Mouse (Mus musculus): ENCODE measurements at regions not wholly inside any gene's neighbourhood (a gene's known extent, or its start where the extent isn't known, plus 50 kb on each side); places are given as distances from the start of the nearest gene placed in this dataset.

- peak; percentile 11 for DNase-seq
These were observed 173.0 kb upstream of the Mki67 start for GRCm38 (mm10) chr7:135889016-135889726.

DNA sequence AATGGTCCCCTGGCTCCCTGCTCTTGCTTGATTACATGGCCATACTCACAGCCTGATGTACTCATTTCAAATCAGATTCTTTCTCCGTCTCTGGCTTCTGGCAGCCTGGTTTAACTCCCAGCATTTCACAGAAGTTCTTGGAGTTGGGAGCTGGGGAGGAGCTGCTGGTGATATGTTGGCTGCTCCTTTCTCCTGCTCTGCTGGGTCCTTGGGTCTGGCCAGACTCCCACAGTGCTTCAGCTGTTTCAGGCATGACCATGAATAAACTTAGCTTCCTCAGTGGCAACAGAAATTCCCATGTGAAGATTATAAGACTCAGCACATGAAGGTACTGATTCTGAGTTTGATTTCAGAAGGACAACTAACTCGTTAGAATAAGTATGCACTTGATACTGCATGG lies 182.7 kb upstream of the Mki67 start:
- no peak for DNase-seq

- no peak for DNase-seq
These were observed 183.6 kb upstream of the Mki67 start for GRCm38 (mm10) chr7:135899765-135900164.

DNA sequence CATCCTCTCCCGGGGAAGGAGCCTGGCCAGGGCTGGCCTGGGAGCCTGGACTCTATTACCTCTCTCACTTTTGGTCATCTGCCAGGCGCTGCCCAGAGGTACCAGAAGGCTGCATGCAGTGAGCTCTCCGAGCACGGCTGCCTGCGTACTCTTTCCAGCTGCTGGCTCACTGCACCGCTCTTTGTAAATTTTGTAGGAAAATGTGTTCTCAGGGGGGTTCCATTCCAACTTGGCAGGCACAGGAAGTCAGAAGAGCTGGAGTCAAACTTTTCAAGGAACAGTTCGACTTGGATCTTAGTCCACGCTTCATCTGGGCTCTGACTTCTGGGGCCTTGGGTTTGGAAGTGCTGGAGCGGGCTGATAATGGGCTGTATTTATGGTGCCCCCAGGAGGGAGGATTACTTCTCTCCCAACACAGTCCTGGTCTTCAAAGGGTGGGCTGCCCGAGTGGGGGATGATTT lies 184.7 kb upstream of the Mki67 start:
- DNase-seq, result no peak

- no peak for DNase-seq
These were observed 186.2 kb upstream of the Mki67 start for GRCm38 (mm10) chr7:135902106-135903055.

- DNase-seq, result no peak
These were observed 195.2 kb upstream of the Mki67 start for GRCm38 (mm10) chr7:135911376-135911775.

DNA sequence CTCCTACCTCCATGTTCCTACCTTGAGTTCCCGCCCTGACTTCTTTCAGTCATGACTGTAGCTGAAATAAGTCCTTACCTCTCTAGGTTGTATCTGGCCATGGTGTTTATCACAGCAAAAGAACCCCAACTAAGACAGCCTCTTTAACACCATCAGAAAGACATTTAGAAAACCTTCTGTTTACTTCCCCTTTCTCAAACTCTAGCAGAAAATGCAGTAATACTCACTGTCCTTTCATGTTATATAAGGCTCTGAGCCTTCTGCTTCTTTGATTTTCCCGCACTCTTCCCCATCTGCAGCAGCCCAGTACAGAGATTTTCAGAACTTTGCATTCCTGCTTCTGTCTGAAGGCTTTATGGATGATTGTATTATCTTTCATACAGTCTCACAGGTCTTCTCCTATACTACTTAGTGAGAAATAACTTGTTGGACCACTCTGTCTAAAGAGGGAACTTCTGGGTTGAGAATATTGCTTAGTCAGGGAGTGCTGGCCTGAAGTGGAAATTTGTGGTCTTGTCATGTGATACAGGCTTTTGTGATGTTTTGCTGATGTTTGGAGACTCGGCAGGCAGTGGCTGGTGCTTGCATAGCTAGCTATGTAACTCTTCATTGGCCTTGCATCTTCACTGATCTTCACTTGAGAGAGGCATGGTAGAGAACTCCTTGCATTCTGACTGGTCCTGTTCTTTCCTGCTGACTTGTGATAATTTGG lies 197.9 kb upstream of the Mki67 start:
- DNase-seq, result no peak

GRCm38 (mm10) chr7:135923876-135924275 lies 207.7 kb upstream of the Mki67 start:
- no peak for DNase-seq

GRCm38 (mm10) chr7:135924641-135925040 lies 208.5 kb upstream of the Mki67 start:
- no peak for DNase-seq

GRCm38 (mm10) chr7:135930091-135930490 lies 213.9 kb upstream of the Mki67 start:
- no peak for DNase-seq

DNA sequence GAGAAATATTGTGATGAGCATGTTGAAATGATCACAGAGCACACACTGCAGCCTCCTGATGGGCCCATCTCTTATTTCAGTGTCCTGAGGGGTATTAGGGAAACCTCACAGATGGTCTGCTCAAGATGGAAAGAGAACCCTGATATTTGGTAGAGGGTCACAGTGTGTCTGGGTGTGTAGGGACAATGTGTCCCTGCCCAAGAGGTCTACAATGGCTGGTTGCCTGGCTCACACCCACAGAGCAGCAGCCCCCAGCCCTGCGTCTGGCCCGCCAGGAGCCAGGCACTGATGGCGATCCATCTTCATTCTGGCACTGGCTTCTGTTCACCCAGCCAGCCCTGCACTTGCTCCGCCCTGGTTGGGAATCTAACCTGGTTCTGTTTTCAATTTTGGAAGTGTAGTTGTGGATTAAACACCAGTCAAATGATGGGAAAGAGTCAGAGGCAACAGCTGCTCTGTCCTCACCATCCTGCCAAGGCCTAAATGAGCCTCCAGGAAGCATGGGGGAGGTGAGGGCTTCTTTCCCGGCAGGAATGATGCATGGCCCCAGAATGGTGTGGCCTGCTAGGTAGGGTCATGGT lies 216.5 kb upstream of the Mki67 start:
- no peak for DNase-seq

- DNase-seq, result no peak
These were observed 219.0 kb upstream of the Mki67 start for GRCm38 (mm10) chr7:135935180-135935579.

- no peak for DNase-seq
These were observed 221.3 kb upstream of the Mki67 start for GRCm38 (mm10) chr7:135937465-135937864.

GRCm38 (mm10) chr7:135939341-135939740 lies 223.2 kb upstream of the Mki67 start:
- DNase-seq, result no peak

- DNase-seq, result no peak
These were observed 226.7 kb upstream of the Mki67 start for GRCm38 (mm10) chr7:135942826-135943225.

GRCm38 (mm10) chr7:135946071-135946646 lies 230.0 kb upstream of the Mki67 start:
- DNase-seq, result no peak

- DNase-seq, result no peak
These were observed 244.9 kb upstream of the Mki67 start for GRCm38 (mm10) chr7:135961026-135961425.

DNA sequence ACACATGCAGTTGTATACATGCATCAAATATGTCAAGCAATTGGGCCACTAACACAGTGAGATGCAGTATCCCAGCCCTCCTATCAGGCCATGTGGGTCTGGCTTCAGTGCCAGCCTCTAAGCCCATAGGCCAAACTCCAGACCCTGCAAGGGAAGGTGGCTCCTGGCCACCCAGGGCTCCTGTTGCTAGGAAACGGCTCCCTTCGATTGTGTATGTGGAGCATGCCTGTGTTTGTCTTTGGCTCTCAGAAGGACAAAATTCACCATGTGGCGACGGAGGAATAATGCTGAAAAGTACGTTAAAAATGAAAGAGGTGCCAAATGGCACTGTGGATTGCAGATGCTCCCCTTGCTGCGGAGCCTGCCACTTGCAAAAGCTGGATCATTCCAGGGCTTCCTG lies 249.4 kb upstream of the Mki67 start:
- DNase-seq, result no peak

- no peak for DNase-seq
These were observed 250.1 kb upstream of the Mki67 start for GRCm38 (mm10) chr7:135966231-135966630.

GRCm38 (mm10) chr7:135968638-135969037 lies 252.5 kb upstream of the Mki67 start:
- DNase-seq, result no peak

- no peak for DNase-seq
These were observed 269.9 kb upstream of the Mki67 start for GRCm38 (mm10) chr7:135986021-135986420.

DNA sequence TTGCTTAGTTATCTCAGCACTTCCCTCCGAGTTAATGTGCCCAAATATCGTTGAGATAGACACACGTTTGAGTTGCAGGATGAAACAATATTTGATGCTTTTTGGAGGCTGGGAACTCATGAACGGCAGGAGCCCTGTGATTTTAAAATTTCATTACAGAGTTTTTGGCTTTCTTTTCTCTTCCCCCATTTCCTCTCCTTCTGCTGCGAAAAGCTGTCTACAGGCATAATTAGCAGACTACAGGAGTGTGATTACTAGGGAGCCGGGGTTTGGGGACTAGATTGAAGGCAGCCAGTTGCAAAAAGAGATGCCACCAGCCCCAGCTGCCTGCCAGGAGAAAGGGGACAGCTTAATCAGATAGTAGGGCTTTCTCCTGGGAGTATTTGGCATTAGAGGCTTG lies 274.2 kb upstream of the Mki67 start:
- no peak for DNase-seq

GRCm38 (mm10) chr7:135996896-135997295 lies 280.7 kb upstream of the Mki67 start:
- no peak for DNase-seq

Data from liver (tissue).